Mouse (Mus musculus): ENCODE measurements around the gene Gmcl1. TPM values are rescaled to one million over a fixed set of nuclear protein-coding genes. Genes with fewer than 3 reads are reported as not detected.

Gmcl1 gene
- total RNA-seq, 4 experiments from 2014 or later, result 22.4 to 23.6 (median 22.7) TPM

GRCm38 (mm10) chr6:86658501-86658900, 74.7 kb downstream of the Gmcl1 start:
- no peak for DNase-seq

DNA sequence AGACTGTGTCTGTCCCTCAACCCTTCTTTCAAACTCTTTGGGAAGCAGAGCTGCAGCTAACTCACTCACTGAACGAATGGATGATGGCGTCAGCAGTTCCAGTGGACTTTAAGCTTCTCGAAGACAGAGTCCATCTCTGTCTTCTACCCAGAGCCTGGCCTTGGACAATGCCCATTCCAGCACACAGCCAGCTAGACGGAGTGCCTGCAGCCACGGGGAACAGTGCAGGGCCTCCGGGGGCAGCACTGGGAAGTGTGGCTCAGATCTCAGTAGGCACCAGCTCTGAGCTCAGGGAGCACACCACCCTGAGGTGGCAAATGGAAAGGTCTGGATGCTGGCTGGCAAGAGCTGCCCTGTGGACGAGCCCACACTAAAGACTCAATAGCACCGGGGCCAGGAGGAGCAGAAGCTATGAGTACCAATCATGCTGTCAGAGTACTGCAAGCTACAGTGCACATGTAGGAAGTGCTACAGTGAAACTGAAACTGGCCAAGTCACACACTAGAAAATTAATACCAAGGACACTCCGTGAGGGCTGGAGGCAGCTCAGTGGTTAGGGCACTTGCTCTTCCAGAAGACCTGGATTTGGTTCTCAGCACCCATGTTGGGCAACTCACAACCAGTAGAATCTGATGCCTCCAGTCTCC, 78.8 kb downstream of the Gmcl1 start:
- no peak for DNase-seq

GRCm38 (mm10) chr6:86653026-86653425, 80.2 kb downstream of the Gmcl1 start:
- DNase-seq, result no peak

- no peak for DNase-seq
Measured at GRCm38 (mm10) chr6:86646143-86646542, 87.0 kb downstream of the Gmcl1 start.

- DNase-seq, result no peak
Measured at GRCm38 (mm10) chr6:86645551-86645950, 87.6 kb downstream of the Gmcl1 start.

DNA sequence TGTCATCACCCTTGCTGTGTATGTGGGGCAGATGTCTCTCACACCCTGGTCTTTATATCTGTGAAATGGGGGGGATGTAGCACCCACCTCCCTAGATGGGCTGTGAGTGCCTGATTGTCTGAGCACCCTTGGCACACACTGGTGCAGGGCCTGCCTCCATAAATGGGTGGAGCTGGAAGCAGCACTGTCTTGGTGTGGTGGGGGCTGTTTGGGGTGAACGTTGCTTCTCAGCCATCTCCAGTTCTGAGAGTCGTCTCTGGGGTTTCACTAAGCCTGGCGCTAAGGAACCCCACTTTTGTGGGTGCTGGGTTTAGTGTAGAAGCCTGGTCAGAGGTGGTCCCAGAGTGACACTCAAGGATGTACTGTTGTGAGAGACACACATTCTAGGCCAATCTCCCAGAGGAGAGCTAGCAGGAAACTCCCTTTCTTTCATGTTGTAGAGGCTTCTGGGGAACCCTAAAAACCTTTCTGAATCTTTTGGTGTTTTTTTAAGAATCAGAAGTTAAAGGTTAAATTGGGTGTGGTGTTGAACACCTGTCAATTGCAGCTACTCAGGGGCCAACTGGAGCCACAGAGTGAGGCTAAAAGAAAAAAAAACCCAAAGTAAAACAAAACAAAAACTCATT, 88.3 kb downstream of the Gmcl1 start:
- no peak for DNase-seq

Other genes starting within 250 kb of the Gmcl1 start
- 100 to 1,000 TPM; 286 to 319 (median 308) TPM for gene Pcbp1, start 207.1 kb downstream of the Gmcl1 start, total RNA-seq (2022)
- under 1 TPM in 3 of 4 experiments, not detected in 1; 0.15 to 0.86 (median 0.83) TPM for gene Asprv1, start 105.2 kb downstream of the Gmcl1 start, total RNA-seq (2022)
- 10 to 100 TPM in 2 of 4 experiments, 1 to 10 TPM in 2; 8.5 to 14.1 (median 10.5) TPM for gene Mxd1, start 64.2 kb downstream of the Gmcl1 start, total RNA-seq (2022)
- gene Snrnp27, start 48.9 kb downstream of the Gmcl1 start, total RNA-seq (2022), result 10 to 100 TPM; 54.4 to 57.5 (median 55.9) TPM
- 100 to 1,000 TPM in 1 of 4 experiments, 10 to 100 TPM in 3; 77.0 to 102 (median 86.9) TPM for gene Anxa4, start 60.2 kb upstream of the Gmcl1 start, total RNA-seq (2022)
- gene Aak1, start 116.1 kb upstream of the Gmcl1 start, total RNA-seq (2022), result 100 to 1,000 TPM; 129 to 147 (median 132) TPM

Data from adrenal gland, adult 8-10 months (tissue).